Mouse (Mus musculus) adrenal gland, postnatal 4 days (tissue): Measurements from ENCODE around the gene Susd1. TPM values are rescaled to one million over a fixed set of nuclear protein-coding genes. Genes with fewer than 3 reads are reported as not detected.

Experiments used
- DNase-seq, 2 experiments: peaks; one replicate each; pipeline ENCODE4 v3.0.0; 2021 to 2022; ENCODE audit warnings: low spot score in 2 of 2, mixed read lengths in 2 of 2
- total RNA-seq, 2 experiments: library from RNA; stranded (reverse); gene quantifications; 2 replicates each; pipeline ENCODE4 v1.2.3; 2021

Gene Susd1
- total RNA-seq, 2 experiments from 2014 or later, result 9.7 to 10.8 TPM

GRCm38 (mm10) chr4:59349425-59350185, 88.8 kb downstream of the Susd1 start:
- no peak for DNase-seq

GRCm38 (mm10) chr4:59340714-59341113, 97.7 kb downstream of the Susd1 start:
- peak; percentile 78 to 83 for DNase-seq

- DNase-seq, result no peak
These were observed 98.4 kb downstream of the Susd1 start for GRCm38 (mm10) chr4:59340046-59340445.

DNA sequence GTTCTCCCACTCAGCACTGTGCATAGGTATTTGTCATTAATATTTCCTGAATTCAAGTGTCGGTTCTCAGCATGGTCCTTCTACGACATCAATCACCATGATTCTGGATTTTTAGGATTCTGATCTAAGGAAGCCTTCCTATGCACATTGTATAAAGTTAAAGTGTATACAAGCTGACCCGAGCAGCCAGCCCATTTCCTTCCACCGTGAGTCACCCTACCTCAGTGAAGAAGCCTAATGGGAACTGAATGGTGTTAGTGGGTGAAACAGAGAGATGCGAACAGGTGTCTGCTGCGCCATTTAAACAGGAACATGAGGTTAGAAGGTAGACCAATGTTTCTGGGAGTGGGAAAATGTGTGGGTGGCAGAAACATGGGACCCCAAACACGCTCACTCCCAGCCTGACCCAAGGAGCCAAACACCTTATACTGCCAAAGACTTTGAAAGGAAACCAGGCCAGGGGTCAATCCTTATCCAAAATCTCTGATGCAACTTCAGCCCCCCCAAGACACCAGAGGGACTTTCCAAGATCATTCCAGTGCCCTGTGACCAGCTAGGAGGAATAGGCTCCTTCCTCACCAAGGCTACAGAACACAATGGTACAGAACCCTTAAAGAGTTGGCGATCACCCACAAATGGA, 99.4 kb downstream of the Susd1 start:
- no peak for DNase-seq

GRCm38 (mm10) chr4:59337533-59337885, 100.9 kb downstream of the Susd1 start:
- no peak for DNase-seq

DNA sequence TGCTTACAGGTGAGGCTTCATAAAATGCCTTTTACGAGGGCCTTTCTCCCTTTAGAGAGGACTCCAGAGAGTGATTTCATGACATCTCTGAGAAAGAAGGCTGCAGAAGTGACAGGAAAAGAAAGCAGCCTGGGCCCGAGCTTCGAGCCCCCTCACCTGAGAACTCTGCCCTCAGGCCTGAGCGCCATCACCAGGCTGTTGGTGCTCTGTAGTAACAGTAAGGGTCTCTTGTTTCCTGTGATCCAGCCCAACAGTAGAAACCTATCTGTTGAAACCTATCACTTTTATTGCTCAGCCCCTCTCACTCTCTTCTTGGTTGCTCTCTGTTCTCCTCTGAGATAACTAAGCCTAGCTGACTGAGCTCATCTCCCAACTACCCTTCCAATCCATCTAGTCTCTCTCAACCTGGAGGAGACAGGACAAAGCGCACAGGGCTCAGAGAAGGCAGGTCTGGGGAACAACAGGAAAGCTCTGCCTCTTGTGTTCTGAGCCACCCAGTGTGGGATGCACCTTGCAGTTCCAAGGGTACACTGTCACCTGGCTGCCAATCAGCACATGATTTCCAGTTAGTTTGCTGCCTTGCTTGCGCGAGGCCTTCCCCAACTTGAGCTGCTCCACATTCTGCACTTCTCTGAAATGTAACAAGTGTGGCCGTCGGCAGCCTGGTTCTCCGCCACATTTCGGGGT, 101.4 kb downstream of the Susd1 start:
- no peak for DNase-seq

DNA sequence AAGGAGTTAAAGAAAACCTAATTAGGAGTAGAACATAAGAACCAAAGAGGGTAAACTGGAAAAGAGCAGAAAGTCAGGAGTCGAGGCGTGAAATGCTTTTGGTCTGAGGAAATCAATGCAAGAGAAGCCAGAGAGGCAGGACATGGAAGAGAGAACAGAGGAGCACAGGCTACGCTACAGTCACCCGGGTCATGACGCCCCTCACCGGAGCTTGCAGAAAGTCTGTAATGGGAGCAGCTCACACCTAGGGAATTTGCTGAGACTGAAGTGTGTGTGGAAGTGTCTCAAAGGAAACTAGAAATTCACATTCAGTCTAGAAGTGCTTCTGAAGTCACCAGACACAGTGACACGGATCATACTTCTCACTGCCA, 102.0 kb downstream of the Susd1 start:
- DNase-seq, result no peak

DNA sequence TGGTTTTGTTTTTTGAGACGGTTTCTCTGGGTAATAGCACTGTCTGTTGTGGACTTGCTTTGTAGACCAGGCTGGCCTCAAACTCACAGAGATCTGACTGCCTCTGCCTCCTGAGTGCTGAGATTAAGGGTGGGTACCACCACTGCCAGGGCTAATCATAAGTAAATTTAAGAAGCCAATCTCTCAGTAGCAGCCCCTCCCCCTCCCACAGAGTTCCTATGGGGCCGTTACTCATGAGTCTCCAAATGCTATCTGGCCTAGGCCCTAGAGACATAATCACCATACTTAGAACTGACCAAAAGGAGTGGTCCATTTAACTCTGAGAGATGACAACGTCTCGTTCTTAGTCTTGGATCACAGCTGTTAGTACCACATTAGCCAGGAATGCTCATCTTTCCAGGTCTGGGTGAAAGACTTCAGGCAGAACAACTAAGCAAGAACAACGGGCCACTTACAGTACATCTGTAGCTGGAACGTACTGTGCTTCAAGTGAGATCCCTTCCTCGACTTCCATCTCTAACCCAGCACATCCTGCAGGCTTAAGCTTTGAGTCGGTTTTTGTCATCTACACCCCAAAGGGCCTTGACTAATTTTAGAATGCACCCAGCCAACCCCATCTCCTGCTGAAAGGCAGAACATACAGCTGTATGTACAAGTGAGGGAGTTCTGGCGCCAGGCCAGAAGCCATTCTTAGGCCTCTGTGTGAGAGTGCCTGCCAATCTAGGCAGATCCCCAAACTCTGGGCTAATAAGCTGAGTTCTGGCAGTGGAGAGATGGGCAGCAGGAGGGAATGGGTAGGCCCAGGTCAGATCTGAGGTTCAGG, 102.6 kb downstream of the Susd1 start:
- no peak for DNase-seq

DNA sequence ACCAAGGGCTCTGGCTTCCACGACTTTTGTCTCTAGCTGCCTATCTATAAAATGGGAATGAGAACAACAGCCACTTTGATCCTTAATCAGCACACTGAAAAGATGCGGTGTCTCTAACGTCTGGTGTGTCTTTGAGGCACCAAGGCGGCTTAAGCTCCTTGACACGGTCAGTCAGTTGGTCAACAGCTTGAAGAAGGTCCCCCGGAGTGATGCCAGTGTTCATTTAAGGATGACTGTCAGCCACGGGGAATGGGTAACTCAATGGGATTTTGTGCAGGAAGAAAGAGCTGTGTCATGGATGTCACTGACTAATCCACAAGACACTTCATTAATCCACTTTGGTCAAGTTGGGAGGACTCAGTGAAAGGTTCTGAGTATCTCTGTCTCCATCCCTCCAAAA, 103.3 kb downstream of the Susd1 start:
- DNase-seq, result no peak

DNA sequence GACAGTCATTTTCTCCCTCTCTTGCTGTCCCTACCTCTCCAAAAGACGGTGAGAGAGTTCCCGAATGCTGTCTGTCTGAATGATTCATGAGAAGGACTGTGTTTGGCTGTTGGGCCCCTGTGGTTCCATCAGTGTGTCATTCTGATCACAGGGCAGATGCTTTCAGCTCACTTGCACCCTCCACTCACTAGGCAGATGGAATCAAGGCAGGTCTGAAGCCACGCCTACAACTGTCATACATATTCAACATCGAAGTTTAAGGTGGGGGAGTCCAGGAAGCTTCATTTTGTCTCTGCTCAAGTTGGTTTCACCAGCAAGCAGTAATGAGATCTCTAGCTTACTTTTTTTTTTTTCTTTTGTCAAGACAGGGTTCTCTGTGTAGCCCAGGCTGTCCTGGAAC, 104.2 kb downstream of the Susd1 start:
- no peak for DNase-seq

- no peak for DNase-seq
These were observed 105.0 kb downstream of the Susd1 start for GRCm38 (mm10) chr4:59333424-59333895.

DNA sequence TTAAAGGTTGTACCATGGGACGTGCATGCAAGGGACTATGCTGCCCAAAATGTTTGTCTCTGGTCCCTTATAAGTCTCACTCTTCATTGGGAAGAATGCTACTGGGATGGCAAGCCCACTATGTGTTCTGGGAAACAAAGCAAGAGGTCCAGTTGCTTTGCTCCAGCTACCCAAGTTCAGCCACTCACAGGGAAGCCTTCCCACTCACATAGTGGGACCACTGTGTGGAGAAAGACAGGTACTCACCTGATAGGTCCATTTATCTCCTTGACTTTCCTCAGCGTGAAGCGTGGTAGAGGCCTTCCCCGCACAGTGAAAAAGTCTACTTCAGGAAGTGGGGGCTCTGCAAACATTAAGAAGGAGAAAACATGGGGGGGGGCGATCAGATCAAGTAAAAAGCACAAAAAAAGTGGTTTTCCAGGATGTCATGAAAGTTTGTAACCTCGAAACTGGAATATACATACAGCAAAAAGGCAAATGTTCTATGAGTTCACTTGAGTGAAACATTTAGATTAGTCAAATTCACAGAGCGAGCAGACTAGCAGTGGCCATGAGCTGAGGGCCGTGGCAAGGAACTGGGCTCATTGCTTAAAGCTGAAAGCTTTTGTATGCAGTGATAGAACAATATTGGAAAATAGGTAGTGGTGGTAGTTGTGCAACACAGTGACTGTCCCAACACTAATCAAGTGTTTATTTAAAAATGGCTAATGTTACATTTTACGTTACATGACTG, 105.6 kb downstream of the Susd1 start:
- no peak for DNase-seq

DNA sequence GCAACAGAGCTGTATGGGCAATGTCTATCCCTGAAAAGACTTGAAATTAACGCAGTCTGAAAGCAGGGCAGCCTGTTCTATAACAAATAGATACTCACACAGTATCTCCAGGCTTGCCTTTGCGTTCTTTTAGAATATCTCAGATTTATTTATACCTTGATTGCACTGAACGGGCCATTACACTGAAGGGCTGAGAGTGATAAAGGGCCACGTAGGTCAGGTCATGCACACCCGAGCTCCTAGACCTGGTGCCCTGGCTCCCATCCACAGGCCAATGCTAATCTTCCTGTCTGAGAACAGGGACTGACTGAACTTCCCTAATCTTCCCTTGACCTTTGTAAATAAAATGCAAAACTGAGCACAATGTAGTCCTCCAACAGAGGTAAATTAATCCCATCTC, 106.3 kb downstream of the Susd1 start:
- no peak for DNase-seq

DNA sequence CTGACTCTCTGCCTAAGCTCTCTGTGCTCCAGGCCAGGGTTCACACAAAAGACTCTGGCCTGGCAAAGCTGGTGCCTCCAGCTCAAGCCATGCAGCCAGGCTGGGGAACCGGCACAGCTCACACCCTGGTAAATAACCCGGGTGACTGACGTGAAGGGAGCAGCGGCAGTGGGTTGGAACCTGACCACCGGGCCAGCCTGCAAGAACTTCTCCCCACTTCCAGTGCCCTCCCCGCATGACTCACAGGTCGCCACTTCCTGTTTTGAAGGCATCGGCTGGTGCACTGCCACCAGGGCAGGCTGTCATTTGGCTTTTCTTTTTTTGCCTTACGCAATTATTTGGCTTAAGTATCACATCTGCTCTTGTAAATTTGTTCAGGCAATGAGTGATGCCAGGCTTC, 106.8 kb downstream of the Susd1 start:
- peak; percentile 27 to 67 for DNase-seq

DNA sequence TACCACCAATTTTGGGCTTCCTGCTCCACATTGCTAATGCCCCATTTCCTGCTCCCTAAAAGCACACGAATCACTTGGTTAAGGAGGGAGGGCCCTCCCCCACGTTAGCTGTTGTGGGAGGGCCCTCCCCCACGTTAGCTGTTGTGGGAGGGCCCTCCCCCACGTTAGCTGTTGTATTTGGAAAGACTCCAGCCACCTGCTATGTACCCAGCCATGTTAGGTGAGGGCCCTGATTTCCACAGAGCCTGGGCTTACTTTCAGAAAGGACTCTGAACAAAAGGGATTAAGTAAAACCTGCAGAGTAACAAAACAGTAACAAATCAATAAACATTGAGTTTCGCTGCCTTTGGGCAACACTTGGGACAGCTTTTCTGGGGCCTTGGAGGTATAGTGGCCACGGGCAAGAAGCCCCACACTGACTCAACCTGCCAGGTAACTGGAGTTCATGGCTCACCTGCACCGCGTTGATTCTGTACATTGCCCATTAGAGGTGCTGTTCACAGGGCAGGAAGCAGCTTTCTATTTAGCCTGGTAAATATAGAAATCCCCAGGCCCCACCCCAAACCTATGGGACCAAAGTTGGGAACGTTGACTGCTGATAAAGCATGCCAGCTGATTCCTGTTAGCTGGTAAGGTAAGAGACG, 107.3 kb downstream of the Susd1 start:
- DNase-seq, result no peak

- DNase-seq, result no peak
These were observed 108.8 kb downstream of the Susd1 start for GRCm38 (mm10) chr4:59329461-59330304.

DNA sequence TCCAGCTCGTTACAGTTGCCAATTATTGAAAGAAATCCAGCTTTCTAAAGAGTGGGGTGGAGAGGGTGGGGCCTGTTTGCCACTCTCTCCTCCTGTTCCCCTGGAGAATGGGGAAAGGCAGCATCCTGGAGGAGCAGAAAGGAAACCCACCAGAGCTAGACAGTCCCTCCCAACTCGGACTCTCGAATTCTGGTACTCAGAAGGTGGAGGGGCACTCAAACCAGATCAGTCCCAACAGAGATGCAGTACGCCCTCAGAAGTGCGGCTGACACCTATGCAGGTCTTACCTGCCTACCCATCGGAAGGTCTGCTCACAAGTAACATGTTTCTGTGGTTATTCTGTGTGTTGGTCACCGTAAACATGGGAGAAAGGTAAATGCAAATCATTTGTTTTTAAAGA, 109.6 kb downstream of the Susd1 start:
- DNase-seq, result no peak

DNA sequence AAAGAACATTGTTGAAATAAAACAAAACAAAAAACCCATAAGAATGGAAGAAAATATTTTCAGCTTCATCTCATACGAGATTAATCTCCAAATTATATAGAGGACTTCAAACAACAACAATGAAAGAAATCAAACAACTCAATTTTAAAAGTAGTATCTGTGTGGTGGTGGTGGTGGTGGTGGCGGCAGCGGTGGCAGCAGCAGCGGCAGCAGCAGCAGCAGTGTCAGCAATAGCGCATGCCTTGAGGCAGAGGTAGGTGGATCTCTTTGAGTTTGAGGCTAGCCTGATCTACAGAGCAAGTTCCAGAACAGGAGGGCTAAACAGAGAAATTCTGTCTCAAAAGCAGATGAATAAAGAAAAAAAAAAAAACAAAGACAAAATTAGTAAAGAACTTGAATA, 110.4 kb downstream of the Susd1 start:
- no peak for DNase-seq

GRCm38 (mm10) chr4:59326031-59326760, 112.2 kb downstream of the Susd1 start:
- DNase-seq, result no peak
